Mouse (Mus musculus): ENCODE results near the gene Arih2. TPM values are rescaled to one million over a fixed set of nuclear protein-coding genes. Genes with fewer than 3 reads are reported as not detected.

The Arih2 gene
- total RNA-seq, 2 experiments from 2014 or later, result 60.7 to 76.7 TPM

DNA sequence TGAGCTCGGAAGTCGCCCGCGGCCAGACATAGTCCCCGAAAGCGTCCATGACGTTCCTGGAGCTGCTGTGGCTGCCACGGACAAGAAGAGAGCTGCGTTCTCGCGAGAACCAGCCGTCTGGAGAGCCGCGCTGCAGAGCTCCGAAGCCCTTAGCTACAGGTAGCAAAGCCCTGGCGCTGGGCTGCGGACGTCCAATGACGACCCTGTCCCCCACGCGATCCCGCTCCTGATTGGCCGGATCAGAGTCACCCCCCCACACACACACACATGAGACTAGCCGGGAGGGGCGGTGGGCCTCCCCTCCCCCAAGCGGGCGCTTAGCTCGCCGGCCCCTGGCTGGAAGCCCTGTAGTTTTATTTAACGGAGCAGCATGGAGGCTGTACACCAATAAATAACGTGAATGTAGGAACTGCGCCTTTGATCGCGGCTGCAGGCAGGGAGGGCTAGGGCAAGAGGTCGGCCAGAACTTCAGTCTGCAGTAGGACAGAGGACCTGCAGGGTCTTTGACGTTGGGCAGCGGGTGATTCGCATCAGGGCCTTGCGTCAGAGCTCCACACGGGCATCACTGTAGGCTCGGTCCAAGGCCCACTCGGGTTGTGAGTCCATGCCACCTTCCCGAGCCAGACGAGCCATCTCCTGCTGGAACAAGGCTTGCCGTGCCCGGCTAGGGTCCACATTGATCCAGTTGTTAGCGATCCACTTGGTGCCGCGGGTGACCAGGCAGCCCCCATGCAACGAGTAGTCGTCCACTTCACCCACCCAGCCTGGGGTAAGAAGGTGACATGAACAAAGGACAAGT lies 70.4 kb downstream of the Arih2 start, which contains the start of gene Wdr6:
TSS of gene Wdr6 (minus strand) at position 195 of the 799 bp plus-strand sequence.
- peak; percentile 94 for DNase-seq

DNA sequence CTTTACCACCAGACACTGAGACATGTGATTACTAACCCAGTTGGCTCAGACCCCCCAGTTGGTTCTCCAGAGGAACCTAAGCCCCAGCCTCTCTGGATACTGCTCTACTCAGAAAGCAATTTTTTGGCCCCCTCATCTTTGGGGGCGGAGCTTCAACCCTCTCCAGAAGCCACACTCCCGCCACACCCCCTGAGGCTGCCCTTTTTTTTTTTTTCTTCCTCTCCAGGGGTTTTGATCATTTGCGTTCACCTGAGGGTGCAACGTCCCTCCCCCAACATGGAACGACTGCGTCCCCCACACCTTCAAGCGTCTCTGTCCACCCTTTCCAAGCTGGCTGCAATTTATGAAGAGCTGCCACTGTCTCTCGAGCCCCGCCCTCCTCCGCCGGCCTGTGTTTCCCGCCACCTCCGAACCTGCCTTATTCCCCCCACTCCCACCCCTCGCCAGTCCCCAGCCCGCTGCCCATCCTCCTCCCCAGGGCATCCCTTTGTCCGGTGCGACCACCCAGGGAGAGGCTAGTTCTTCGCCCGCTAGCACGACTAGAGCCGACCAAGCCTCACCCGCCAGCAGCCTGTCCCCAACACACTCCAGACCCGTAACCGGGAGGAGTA lies 71.1 kb downstream of the Arih2 start:
- peak; percentile 77 for DNase-seq

DNA sequence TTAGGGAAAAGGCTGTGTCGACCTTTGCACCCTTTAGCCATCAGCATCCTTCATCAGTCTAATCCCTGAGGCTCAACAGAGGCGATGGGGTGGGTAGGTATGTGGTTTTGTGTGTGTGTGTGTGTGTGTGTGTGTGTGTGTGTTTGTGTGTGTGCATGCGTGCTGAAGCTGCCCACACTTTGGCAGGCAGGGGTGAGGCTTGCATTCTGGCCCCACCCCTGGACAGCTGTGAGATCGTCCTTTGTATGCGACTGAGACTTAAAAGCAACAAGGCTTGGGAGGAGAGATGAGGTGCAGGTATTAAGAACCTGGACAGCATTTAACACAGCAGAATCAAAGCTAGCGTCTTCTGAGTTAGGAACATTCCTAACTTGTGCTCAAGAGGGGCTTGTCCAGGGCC lies 72.2 kb downstream of the Arih2 start:
- DNase-seq, result no peak

DNA sequence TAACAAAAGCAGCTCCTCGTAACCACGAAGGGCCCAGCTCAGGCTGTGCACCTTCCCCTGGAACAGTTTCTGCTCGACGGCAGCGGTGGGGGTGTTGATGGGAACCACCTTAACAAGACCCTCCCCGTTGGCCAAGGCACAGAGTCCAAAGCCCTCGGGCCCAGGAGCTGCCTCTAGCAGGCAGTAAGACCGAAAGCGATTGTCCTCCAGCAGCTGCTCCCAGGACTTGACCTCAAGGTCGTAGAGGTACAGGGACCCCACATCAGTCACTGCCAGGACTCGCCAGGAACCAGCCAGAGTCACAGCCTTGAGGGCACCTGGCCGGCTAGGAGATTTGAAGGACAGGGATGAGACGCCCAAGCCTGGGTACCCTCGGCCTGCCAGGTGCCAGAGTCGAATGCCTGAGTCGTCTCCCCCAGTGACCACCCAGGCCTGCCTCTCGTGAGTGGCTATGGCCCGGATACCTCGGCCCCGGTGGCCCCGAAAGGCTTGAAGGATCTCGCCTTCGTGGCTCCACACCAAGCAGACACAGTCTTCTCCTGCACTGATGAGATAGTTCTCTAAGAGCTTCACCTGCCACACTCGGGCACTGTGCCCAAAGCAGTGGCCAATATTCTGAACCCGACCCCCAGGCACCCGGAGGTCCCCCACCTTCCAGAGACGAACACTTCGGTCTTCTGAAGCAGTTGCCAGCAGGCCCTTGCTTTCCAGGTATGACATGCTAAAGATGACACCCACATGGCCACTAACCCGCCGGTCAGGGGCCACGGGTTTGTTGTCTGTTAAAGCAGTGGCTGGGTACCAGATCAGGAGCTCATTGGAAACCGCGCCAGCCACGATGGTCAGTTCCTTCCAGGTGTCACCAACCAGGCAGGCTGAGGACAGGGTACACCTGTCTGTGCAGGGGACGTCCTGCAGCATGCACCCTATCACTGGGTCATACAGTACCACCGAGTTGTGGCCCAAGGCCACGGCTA lies 73.6 kb downstream of the Arih2 start:
- no peak for DNase-seq

DNA sequence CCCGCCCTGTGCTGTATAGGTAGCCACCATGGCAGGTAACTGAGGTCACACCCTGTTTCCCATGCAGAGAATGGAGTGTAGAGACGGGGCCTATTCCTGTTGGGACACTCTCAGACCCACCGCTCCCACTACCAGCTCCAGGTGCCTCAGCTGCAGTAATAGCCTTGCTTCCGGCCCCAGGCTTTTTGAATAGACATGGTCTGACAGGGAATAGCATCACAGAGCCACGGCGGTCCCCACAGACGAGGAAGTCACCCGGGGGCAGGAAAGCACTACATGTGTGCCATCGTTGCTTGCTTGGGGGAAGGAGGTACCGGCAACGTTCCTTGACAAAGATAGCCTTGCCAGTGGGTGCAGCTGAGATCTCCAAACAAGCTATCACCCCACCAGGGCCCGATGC lies 74.3 kb downstream of the Arih2 start:
- no peak for DNase-seq

DNA sequence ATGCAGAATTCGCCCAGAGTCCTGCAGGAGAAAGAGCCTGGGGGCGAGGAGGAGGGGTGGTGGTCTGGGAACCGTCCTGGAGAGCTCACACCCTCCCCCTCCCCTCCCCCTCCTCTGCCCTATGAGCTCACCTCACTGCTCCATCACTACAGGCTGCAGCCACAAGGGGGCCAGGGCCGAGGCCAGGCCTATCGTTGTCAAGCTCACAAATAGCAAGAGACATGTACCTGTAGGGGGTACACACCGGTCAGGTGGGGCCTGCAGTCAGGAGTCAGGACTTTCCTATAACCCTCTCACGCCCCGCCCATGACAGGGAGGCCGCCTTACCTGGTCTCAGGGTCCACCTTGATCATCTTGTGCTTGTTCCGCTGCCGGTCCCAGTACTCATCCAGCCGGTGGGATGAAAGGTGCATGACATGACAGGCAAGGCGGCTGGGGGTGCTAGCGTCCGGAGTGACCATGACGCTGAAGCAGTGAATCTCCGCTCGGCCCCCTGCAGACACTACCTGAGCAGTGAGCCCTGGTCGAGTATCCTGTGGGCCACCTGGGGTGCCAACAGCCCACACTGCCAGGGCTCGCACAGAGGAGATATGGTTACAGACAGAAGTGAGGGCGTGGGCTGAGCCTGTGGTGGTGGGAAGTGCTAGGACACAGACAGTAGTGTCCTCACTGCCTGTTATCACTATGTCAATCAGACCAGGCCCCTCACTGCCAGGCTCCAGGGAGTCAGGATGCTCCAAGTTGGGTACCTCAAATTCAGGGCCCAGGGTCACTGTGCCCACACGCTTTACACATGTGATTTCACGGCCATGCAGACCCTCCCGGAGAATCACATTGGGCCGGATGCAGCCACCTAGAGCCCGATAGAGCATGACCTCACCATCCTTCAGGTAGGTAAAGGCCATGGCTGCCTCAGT lies 75.2 kb downstream of the Arih2 start:
- DNase-seq, result peak; percentile 82

DNA sequence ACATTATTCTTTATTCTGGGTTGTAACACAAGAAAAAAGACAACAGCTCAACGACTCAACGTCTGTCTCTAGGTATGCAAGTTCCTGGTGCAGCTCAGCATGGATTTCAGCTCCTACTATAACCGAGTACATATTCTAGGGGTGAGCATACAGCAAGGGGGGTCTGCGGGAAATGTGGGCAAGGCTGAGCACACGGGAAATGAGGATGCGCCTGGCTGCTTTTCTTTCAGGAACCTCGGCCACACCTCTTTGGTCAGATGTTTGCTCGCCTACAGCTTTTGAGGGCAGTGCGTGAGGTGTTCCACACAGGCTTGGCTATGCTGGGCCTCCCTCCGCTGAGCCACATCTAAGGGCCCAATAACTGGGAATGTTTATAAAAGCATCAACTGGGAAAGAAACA lies 76.9 kb downstream of the Arih2 start:
- DNase-seq, result no peak

DNA sequence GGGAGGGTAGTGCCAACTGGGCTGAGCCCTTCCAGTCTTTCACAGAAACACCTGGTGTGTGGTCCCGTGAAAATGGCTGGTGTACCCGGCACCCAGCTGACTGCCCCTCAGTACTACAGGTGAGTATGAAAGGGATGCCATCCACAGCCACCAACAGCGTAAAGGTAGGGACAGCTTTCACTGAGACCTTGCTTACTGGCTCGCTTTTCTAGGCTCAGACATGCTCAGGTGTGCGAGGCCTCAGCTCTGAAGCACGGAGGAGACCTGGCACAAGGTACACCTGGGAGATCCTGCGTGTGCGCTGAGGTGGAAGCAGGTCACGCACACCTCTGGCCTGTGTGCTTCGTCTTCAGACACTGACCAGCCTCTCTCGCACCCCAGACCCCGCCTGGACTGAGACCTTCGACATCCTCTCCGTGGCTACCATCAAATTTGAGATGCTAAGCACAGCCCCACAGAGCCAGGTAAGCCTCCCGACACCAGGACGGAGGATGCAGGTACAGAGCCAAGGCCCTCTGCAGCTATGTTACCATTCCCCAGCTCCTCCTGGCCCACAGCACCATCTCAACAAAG lies 77.7 kb downstream of the Arih2 start:
- no peak for DNase-seq

DNA sequence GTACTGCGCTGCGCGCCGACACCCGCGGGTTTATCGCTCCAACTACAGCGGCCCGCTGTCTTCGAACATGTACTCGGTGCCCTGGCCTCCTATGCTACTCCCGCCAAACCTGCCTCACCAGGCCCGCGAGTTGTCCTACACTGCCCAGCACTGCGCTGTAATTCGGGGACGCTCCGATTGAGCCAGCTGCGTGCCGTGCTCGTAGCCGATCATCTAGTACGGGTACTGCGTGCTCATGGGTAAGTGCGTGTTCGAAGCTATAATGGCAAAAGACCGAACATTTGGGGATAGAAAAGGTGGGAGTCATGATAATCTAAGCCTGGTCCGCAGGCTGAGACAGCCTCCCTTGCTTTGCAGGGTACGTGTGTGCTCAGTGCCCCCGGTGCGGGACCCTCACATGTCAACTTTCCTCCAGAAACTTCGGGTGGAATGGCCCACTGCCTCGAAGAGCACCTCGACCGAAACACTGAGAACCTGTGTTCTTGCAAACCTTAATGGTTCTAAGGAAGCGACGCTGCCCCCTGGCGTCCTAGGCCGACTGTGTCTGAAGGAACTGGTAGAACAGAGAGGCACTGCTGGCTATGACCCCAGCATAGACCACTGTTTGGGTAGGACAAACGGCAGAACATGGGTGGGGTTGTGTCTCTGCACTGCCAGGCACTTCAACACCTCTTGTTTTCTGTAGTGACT lies 78.8 kb downstream of the Arih2 start:
- peak; percentile 87 for DNase-seq

DNA sequence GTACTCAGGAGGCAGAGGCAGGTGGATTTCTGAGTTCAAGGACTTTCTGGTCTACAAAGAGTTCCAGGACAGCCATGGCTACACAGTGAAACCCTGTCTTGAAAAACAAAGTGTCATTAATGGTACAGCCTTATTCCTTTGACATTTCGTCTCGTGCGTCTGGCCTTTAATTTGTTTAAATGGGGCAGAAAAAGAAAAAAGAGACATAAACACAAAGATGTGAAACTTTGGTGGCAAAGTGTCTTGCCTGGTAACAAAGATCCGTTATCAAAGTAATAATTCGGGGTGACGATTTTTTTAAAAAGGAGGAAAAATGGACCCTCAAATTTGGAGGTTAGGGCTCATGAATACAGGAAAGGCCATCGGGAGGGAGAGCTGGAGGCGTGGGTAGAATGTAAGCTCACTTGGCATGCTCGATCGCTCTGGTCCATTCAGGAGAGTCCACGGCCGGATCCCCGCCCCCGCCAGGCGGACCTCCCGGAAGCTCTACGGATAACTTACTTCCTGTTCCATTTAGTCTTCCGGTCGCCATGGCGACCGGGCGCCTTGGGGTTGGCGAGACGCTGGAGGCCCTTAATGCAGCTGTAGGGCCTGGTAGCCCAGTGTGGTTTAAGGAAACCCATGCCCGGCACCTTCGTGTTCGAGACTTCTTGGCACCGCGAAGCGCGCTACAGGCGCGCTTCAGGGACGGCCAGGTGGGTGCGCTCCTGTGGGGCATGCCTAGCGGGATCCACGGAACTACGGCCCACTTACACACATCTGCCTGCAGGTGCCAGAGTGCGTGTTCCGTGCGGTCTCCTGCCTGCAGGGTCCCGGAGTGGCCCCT lies 79.6 kb downstream of the Arih2 start, which contains the start of gene Dalrd3:
TSS of gene Dalrd3 (plus strand) at position 506 of the 826 bp plus-strand sequence.
- DNase-seq, result peak; percentile 92

DNA sequence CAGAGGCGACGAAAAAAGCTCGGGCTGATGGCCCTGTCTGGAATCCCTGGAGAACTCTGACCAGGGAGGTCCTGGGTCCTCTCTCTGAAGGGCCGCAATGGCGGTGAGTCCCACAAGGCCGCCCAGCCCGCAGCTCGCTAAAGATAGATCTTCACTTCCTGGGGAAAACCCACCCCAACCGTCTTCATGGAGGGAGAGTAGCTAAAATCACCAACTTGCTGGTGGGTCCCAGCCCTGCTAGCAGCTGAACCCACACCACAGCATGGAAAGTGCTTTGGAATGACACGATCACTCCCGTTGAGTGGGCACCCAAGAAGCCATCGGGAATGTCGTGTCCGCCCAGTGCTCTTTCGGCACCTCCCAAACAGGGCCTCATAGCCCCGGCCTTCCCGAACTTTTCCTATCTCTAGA lies 80.7 kb downstream of the Arih2 start:
- no peak for DNase-seq

DNA sequence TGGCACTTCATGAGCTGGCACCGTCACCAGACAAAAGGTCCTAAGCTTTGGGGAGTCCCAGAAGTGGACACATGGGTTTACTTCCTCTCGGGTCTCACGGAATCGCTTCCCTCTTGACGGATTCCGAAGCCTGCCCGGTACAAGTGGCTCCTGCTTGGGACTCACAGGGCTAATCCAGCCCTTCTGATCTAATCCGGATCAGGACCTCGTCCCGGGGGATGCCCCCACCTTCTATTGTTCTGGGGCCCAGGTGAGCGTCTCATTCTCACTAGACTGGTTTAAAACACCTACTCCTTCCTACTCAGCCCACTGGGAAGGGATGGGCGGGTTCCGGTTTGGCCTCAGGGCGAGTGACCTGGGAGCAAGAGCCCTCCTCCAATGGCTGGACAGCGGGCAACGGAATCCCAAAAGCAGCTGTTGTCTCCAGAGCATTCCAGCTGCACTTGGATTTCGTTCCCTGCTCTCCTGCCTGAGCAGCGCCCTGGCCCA lies 81.2 kb downstream of the Arih2 start:
- no peak for DNase-seq

DNA sequence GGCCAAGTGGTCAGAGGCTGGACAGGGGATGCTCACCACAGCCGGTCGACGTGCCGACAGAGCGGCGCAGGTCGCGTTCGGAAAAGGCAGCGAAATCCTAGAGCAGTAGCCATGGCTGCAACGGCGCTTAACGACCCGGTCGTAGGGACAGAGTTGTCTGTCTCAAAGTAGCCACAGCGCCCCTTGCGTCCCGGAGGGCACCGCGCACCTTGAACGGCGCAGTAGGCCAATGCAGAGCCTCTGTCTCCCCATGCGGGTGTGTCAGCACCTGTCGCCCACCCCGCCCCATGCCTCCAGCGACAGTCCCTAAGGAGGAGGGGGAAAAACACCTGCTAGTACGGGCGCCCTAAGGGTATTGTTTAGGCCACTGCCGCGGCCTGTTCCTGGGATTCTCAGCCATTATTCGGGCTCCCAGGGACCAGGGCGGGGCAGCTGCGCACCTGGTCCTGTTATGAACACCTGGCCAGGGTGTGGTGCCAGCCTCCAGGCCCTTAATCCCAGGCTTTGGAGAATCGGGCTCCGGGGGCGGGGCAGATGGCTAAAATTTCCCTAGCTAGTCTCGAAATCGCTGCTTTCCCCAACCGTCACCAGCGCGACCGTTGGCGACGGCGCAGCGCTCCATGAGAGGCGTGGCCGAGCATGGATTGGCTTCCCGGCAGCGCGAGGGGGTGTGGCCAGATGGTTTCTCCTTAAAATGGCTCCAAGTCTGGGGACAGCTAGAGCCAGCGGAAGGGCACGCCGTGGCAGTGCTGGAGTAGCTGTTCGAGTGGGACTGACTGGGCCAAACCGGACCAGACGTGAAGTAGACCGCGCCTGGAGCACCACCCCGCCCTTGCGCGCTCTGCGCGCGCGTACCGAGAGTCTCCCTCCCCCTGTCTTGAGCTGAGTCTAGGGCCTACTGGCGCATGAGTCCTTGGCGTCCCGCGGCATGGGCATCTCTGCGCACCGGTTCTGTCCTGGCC lies 82.1 kb downstream of the Arih2 start, which contains the start of gene Ndufaf3:
TSS of gene Ndufaf3 (minus strand) at position 620 of the 962 bp plus-strand sequence.
- peak; percentile 97 for DNase-seq

DNA sequence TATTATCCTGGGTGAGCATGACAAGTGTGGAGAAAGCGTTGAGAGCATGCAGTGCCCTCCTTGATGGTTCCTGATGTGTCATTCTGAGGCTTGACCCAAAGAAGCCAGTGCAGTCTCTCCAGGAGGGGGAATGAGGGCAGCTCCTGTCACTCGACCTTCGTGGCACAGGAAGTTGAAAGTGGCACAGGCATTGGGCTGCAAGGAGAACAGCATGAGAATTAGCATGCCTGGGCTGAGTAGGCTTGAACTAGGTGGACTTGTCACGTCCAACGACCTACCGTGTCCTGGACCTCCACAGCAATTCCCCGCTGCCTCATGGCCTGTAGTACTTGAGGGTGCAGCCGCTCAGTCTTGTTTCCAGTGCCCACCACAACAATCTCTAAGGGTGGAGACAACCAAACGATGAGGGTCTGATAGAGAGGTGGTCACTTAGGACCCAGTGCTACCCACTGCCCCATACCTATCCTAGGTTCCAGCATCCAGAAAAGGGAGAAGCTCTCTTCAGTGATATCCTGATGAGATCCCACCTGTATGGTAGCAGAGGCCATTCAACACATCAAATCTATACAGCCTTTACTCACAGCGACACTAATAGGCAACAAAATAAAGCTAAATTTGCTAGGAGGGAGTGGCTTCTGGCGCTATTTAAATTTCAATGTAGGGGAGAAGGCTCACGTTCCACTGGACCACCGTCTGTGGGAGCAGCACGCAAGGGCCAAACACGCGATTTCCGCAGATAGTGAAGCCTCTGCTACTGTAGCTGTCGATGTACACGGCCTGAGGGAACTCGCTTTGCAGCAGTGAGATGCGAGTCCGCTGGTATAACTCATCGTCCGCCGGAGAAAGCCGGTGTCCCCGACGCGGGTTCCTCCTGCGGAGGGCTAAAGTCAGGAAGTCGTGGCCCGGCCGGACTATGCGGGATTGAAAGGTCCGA lies 83.0 kb downstream of the Arih2 start:
- DNase-seq, result peak; percentile 45

DNA sequence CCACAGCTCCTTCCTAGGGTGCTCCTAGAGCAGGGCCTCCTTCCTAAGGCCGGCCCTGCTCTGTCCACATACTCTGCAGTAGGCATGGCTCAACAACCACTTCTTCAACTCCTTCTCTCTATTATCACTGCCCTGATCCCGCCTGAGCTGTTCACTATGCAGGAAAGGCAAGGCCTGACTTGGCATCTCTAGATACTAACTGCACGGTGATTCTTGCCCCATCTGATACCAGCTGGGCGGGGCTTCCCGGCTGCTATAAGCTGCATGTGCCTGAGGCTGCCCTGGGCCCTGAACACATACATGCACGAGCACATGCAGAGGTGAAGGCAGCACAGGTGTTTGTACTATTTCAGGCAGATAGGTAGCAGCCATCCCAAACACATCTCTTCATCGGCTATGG lies 85.1 kb downstream of the Arih2 start:
- DNase-seq, result no peak

DNA sequence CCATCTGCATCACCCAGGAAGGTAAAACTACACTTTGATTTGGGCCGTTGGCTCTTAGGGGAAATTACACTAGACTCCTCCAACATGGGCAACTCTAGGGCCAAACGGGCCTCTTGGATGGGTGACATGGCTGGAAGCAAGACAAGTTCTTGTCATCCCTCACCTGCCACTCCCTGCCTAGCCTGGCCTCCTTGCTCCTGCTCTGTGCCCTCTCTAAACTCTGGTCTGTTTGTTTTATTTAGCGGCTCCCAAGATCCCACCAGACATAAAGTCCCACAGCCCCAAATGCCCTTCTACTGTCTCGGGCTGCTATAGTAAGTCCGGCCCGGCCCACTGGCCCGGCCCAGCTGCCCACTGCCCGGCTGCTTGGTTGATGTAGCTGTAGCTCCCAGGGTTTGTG lies 85.5 kb downstream of the Arih2 start:
- no peak for DNase-seq
